Comparison of ENCODE assay signal across 10 mouse cellular contexts in genomic region chr6:22189346-22190335, GRCm38 (mm10).
DNase-seq lines count a peak whose midpoint lies in the region; ATAC-seq and TF ChIP-seq lines count a peak whose summit lies in the region.
"Had no signal": no experiment of that assay in that cellular context is flagged by ENCODE, and none has a peak within 500 bp of the region (broad histone marks: within the 10 kb centered on the region; RNA-seq: fewer than 3 reads in every experiment).

No protein-coding gene starts in this region.

- 69% methylated on average over 24 of the region's 24 CpGs for WGBS in kidney, embryonic 15.5 days
- WGBS in kidney, embryonic 14.5 days, result 68% methylated on average over 24 of the region's 24 CpGs
- 48% methylated on average over 24 of the region's 24 CpGs for WGBS in forebrain, embryonic 16.5 days
- WGBS in midbrain, embryonic 12.5 days, result 72% methylated on average over 24 of the region's 24 CpGs

- no peaks in the 10 kb centered on the region for H3K27me3 ChIP-seq in kidney, embryonic 15.5 days
- H3K27me3 ChIP-seq in kidney, embryonic 14.5 days (ENCODE audit: control insufficient read depth, insufficient read depth, low read length), result no peaks in the 10 kb centered on the region
- H3K27me3 ChIP-seq in forebrain, embryonic 16.5 days (replicated peaks; ENCODE audit: control insufficient read depth, insufficient read depth, low read length), result no peaks in the 10 kb centered on the region
- H3K27me3 ChIP-seq in midbrain, embryonic 12.5 days, result no peaks in the 10 kb centered on the region

- peak; percentile 91 for DNase-seq in brain, embryonic 14.5 days (ENCODE audit: low read depth)
- DNase-seq in thymus, postnatal 25 days, result no peak
- no peak for DNase-seq in gastrocnemius, adult 8-10 months (ENCODE audit: low spot score in 2 of 2)
- DNase-seq: gastrocnemius, adult 2 months; lung, postnatal 14 days; right cerebral cortex, postnatal 14 days had no signal

- no peak overlapping the region for H3K4me3 ChIP-seq in kidney, embryonic 15.5 days (replicated peaks)
- no peak overlapping the region for H3K4me3 ChIP-seq in kidney, embryonic 14.5 days (ENCODE audit: low read length)
- H3K4me3 ChIP-seq in forebrain, embryonic 16.5 days (replicated peaks; ENCODE audit: low read length), result no peak overlapping the region
- no peak overlapping the region for H3K4me3 ChIP-seq in midbrain, embryonic 12.5 days
- H3K4me3 ChIP-seq: gastrocnemius, adult 2 months had no signal

- no peaks in the 10 kb centered on the region for H3K4me1 ChIP-seq in kidney, embryonic 15.5 days
- no peaks in the 10 kb centered on the region for H3K4me1 ChIP-seq in kidney, embryonic 14.5 days (ENCODE audit: control insufficient read depth, insufficient read depth, low read length)
- H3K4me1 ChIP-seq in forebrain, embryonic 16.5 days (replicated peaks; ENCODE audit: control insufficient read depth, insufficient read depth, low read length), result peaks cover 8% of the 10 kb centered on the region; the same call in 1 of the 2 replicates
- 0 out of 2 replicates have a peak, but pooled peaks cover 6% of the 10 kb centered on the region for H3K4me1 ChIP-seq in midbrain, embryonic 12.5 days

- no peak overlapping the region for H3K9ac ChIP-seq in kidney, embryonic 15.5 days
- H3K9ac ChIP-seq in kidney, embryonic 14.5 days (ENCODE audit: low read depth, low read length), result no peak overlapping the region
- H3K9ac ChIP-seq in forebrain, embryonic 16.5 days (replicated peaks; ENCODE audit: low read depth, low read length), result no peak overlapping the region
- no peak overlapping the region for H3K9ac ChIP-seq in midbrain, embryonic 12.5 days (replicated peaks)

- ATAC-seq in kidney, embryonic 15.5 days (replicated peaks; ENCODE audit: low FRiP score), result peak; percentile 54; the same call in 1 of the 2 replicates
- no peak for ATAC-seq in kidney, embryonic 14.5 days (ENCODE audit: low FRiP score, low TSS enrichment)
- peak; percentile 92 for ATAC-seq in forebrain, embryonic 16.5 days
- ATAC-seq in midbrain, embryonic 12.5 days (ENCODE audit: low FRiP score, low read depth), result peak; percentile 80

- H3K9me3 ChIP-seq in kidney, embryonic 15.5 days (replicated peaks), result no peaks in the 10 kb centered on the region
- no peaks in the 10 kb centered on the region; the same call in 1 of the 2 replicates for H3K9me3 ChIP-seq in kidney, embryonic 14.5 days (ENCODE audit: control insufficient read depth, low read length)
- no peaks in the 10 kb centered on the region for H3K9me3 ChIP-seq in forebrain, embryonic 16.5 days (ENCODE audit: control insufficient read depth, low read length)
- no peaks in the 10 kb centered on the region for H3K9me3 ChIP-seq in midbrain, embryonic 12.5 days

- H3K4me2 ChIP-seq in kidney, embryonic 15.5 days, result no peak overlapping the region
- no peak overlapping the region for H3K4me2 ChIP-seq in kidney, embryonic 14.5 days (replicated peaks; ENCODE audit: low read depth, low read length)
- peak overlapping the region; percentile 18 for H3K4me2 ChIP-seq in forebrain, embryonic 16.5 days (ENCODE audit: low read length)
- no peak overlapping the region for H3K4me2 ChIP-seq in midbrain, embryonic 12.5 days (replicated peaks)

- peak overlapping the region; percentile 7; the same call in 1 of the 2 replicates for H3K27ac ChIP-seq in kidney, embryonic 15.5 days
- H3K27ac ChIP-seq in kidney, embryonic 14.5 days (ENCODE audit: low read depth, low read length), result no peak overlapping the region
- H3K27ac ChIP-seq in forebrain, embryonic 16.5 days (ENCODE audit: low read length), result no peak overlapping the region
- H3K27ac ChIP-seq in midbrain, embryonic 12.5 days (replicated peaks), result no peak overlapping the region
- H3K27ac ChIP-seq: gastrocnemius, adult 2 months had no signal

- TF ChIP-seq POLR2A in brain, embryonic 14.5 days (IDR thresholded peaks at IDR 0.05; ENCODE audit: borderline replicate concordance, extremely low read depth, insufficient read depth, insufficient read length, poor library complexity, severe bottlenecking), result no peak

- no peak for TF ChIP-seq CTCF in brain, embryonic 14.5 days (IDR thresholded peaks at IDR 0.05; ENCODE audit: borderline replicate concordance, extremely low read depth, insufficient read depth, insufficient read length)

- H3K36me3 ChIP-seq in kidney, embryonic 15.5 days, result 0 out of 2 replicates have a peak, but pooled peaks cover under 1% of the 10 kb centered on the region
- H3K36me3 ChIP-seq in kidney, embryonic 14.5 days (ENCODE audit: control insufficient read depth, insufficient read depth, low read length), result no peaks in the 10 kb centered on the region
- H3K36me3 ChIP-seq in forebrain, embryonic 16.5 days (ENCODE audit: control insufficient read depth, insufficient read depth), result no peaks in the 10 kb centered on the region
- no peaks in the 10 kb centered on the region for H3K36me3 ChIP-seq in midbrain, embryonic 12.5 days
